Mouse (Mus musculus) T-cell, adult 2 months (primary cell): ENCODE results near the gene Pga5.

Source experiments
- DNase-seq: peaks from one replicate; pipeline ENCODE4 v3.0.0; 2022; ENCODE audit warnings: low spot score

Pga5 gene

GRCm38 (mm10) chr19:10702125-10702524 lies 24.3 kb upstream of the Pga5 start:
- DNase-seq, result no peak

GRCm38 (mm10) chr19:10701013-10701726 lies 23.3 kb upstream of the Pga5 start:
- DNase-seq, result no peak

GRCm38 (mm10) chr19:10699851-10700250 lies 22.0 kb upstream of the Pga5 start:
- no peak for DNase-seq

GRCm38 (mm10) chr19:10698131-10698991 lies 20.5 kb upstream of the Pga5 start:
- DNase-seq, result peak; percentile 51

GRCm38 (mm10) chr19:10695801-10696200 lies 17.9 kb upstream of the Pga5 start:
- DNase-seq, result no peak

- DNase-seq, result no peak
Observed at GRCm38 (mm10) chr19:10693926-10694682, 16.2 kb upstream of the Pga5 start.

GRCm38 (mm10) chr19:10692361-10692760 lies 14.5 kb upstream of the Pga5 start:
- DNase-seq, result no peak

- DNase-seq, result no peak
Observed at GRCm38 (mm10) chr19:10691660-10692059, 13.8 kb upstream of the Pga5 start.

- no peak for DNase-seq
Observed at GRCm38 (mm10) chr19:10691121-10691520, 13.2 kb upstream of the Pga5 start.

- no peak for DNase-seq
Observed at GRCm38 (mm10) chr19:10690336-10690735, 12.5 kb upstream of the Pga5 start.

- no peak for DNase-seq
Observed at GRCm38 (mm10) chr19:10689470-10690166, 11.7 kb upstream of the Pga5 start.

GRCm38 (mm10) chr19:10688537-10689352 lies 10.9 kb upstream of the Pga5 start, which contains the start of gene Vps37c:
Gene Vps37c, plus strand, starts transcription at chr19:10688735.
- peak; percentile 87 for DNase-seq

GRCm38 (mm10) chr19:10685727-10686126 lies 7.9 kb upstream of the Pga5 start:
- no peak for DNase-seq

- DNase-seq, result no peak
Observed at GRCm38 (mm10) chr19:10685081-10685480, 7.2 kb upstream of the Pga5 start.

GRCm38 (mm10) chr19:10681571-10681970 lies 3.7 kb upstream of the Pga5 start:
- DNase-seq, result no peak

- DNase-seq, result no peak
Observed at GRCm38 (mm10) chr19:10678772-10679067, 849 bp upstream of the Pga5 start.

GRCm38 (mm10) chr19:10676656-10677055 lies 1.2 kb downstream of the Pga5 start:
- no peak for DNase-seq

- DNase-seq, result no peak
Observed at GRCm38 (mm10) chr19:10673275-10673674, 4.6 kb downstream of the Pga5 start.

- no peak for DNase-seq
Observed at GRCm38 (mm10) chr19:10671854-10672417, 5.9 kb downstream of the Pga5 start.

GRCm38 (mm10) chr19:10671319-10671718 lies 6.6 kb downstream of the Pga5 start:
- DNase-seq, result no peak

- DNase-seq, result peak; percentile 53
Observed at GRCm38 (mm10) chr19:10665499-10665898, 12.4 kb downstream of the Pga5 start.
